Mouse (Mus musculus): ENCODE measurements around the gene Mtpn.

Gene Mtpn

DNA sequence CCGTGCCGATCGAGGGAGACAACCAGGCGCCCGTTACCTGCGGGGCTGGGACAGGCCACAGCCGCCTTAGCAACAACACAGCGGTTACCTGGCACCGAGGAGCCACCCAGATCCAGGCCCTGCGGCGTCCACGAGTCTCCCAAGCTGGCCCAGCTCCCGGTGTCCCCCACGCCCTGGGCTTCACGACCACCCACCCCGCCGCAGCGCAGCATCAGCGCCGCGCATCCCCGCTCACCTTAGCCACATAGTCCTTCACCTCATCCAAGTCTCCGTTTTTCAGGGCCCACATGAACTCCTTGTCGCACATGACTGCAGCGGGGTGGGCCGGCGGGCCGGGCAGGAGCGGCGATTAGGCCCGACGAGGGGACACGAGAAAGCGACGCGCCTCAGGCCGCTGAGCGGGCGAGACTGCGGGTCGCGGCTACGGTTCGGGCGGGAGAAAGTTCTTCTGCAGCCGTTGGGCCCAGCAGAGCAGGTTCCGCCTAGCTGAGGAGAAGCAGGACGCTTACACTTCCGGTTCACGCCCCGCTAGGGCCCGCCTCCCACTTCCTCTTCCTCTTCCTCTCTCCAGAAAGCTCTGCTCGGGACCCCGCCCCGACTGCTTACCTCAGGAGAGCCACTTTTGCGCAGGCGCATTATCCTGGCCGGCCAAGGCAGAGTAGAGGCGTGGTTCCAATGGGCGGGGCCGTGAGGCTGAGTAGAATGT is at the start of gene Mtpn:
TSS of gene Mtpn (minus strand) at position 585 of the 706 bp plus-strand sequence.
- DNase-seq = peak; percentile 97 to 98

DNA sequence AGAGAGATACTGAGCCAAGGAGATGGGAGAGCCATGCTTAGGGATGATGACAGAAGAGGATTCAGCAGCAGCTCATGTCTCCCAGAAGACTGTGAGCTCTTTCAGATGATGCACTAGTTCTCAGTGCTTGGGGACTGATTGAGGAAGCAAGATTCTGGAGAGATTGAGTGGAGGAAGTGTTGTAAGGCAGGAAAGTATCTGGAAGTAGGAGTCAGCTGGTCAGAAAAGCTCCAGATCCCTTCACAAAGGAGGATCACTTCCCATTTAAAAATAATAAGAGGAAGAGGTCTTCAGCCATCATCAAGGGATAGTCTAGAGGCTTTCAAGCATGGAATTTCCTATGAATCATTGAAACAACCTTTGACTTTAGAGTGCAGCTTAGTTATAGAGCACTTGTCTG is 29.0 kb upstream of the Mtpn start:
- no peak for DNase-seq

- no peak for DNase-seq
Observed at GRCm38 (mm10) chr6:35567755-35568154, 28.1 kb upstream of the Mtpn start.

GRCm38 (mm10) chr6:35559950-35560349 is 20.3 kb upstream of the Mtpn start:
- no peak for DNase-seq

DNA sequence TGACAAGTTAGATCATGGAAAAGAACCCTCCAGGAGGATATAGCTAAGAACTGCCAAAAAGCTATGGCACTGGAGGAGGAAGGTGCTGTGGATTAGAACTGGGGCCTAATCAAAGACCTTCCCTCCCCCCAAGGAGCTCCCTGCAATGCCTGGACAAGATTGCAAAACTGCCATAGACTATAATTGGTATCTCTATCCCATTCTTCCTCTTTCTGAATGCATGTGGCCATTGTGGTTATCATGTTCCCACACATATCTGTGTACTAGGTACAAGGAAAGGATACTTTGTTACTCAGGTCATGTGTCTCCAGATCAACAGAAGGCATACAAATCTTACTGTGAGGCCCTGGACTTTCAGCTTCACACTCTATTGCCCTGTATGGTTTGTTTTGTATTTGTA is 4.7 kb upstream of the Mtpn start:
- DNase-seq = no peak

DNA sequence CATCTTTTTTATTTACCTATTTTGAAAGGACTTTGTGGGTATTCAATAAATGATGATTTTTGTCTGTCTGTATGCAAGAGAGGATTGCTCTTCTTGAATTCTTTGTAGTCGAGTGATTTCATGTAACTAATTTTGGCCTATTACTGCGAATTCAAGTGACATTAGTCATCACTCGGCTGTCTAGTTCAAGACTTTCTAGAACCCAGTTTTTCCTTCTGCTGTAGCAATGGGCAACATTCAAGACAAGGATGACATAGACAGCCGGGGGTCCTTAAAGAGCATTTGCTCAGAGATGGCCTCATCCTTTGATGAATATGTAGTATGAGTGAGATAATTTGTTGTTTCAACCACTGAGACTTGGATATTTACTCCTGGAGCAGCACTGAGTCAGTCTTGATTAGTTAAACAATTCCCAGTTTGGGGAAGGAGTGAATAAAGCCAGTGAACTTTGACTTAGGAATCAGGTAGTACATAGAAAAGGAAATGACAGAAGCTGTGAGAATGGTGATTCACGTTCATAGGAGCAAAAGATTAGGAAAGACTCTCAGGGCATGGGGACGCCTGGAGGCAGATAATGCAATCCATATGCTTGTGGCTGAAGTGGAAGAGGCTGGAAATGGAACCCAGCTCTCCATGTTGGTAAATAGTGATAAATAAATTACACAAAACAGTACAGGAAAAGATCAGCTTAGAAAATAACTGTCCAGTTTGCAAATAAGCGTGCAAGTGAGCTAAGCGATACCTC is 3.1 kb upstream of the Mtpn start:
- DNase-seq = no peak

DNA sequence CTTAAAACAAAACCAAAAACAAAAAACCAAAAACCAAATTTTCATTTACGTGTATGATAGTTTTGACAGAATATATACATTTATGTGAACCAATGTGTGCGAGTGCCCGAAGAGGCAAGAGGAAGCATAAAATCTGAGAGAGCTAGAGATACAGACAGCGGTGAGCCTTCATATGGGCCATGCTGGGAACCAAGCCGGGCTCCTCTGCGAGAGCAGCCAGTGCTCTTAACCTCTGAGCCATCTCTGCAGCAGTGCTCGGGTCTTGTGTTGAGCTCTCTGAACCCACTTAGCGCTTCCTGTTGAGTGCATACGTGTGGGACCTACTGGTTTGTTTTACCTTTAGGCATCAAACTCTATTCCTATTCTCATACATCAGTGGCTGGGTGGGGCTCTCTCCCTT is 689 bp upstream of the Mtpn start:
- DNase-seq = no peak

- DNase-seq = no peak
Observed at GRCm38 (mm10) chr6:35538757-35539303, 858 bp downstream of the Mtpn start.

DNA sequence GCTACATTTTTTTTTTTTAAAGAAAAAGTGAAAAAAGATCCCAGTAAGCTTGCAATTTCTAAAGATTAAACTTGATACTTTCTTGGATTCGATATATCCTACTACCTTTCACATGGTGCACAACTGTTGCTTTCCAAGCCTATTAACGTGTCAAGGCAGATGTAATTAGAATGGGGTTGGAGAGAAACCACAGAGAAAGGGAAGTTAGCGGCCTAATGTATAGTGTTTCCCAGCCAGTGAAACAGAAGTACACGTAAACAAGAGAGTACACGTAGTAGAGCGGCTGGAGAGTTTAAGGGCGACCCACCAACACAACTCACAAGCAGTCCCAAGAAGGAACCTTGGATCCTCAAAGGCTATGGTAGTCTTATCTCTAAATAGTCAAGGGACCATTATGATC is 3.7 kb downstream of the Mtpn start:
- no peak for DNase-seq

DNA sequence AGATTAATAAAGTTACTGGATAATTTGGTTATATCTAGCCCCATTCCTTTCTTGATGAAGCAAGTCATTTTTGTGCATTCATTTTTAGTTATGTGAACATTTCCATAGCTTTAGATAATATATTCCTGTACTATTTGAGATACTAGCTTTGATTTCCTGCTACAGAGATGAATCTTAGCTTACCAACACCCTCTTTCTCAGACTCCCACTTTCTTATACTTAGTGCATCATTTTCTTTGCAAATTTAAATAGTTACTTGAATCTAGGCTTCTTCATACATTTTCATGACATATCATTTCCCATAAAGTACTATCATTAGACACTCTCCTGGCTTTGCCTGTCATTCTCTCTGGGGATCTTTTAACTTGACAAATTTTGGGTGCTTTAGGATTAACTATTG is 26.3 kb downstream of the Mtpn start:
- DNase-seq = no peak

DNA sequence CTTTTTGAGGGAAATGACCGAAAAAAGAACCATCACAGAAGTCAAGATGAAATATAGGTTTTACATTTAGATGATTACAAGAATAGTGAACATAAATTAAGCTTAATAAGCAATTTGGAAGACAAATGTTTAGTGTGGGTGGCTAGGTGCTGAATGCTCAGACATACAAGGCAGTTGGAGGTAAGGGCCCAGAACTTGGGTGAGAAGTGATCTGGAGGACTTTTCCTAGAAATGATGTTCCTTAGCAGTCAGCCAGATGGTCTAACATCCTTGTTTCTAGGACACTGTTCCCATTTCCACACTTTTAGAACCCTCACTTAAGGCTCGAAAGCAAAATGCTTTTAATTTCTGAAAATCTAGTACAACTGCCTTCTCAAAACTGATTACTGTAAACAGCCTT is 34.9 kb downstream of the Mtpn start:
- DNase-seq = no peak

DNA sequence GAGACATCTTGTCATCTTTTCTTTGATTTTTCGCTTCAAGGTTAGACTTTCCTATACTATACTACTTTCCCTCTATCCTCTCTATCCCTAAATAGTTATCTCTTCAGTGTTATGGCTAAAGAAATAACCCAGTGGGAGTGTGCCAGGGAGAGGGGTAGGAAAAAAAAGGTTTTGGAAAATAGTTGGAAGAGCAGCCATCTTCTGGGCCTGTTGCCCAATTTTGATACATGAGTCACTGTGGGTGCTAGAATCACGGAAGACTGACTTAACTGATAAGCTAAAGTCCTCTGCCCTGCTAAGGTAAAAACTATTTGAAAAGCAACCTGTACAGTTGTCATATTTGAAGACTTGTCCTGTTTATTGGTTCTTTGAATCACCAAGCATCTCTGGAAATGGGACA is 36.8 kb downstream of the Mtpn start:
- no peak for DNase-seq

DNA sequence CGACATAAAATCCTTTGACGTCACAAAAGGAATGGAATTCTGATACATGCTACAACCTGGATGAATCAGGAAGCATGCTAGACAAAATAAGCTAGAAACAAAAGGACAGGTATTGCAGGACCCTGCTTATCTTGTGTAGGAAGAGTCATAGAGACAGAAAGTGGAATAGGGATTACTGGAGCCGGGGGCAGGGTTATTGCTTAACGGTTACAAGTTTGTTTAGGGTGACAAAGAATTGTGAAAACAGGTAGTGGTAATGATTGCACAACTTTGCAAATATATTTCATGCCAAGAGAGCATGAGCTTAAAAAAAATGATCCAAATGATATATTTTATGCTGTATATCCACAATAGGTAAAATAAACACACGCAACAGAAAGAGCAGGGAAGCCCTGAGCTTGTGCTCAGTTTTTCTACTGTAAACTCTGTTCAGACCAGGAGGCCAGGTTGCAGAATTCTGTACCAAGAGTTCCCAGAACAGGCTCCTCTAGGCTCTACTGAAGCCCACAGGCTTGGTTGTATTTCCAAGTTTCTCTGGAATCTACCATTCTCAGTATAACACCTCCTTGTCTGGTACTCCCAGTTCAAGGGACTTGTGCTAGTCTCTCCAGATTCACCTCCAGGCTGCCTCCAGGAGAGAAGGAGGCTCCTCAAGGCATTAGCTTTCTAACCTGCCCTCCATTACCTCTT is 39.6 kb downstream of the Mtpn start:
- no peak for DNase-seq

- no peak for DNase-seq
Observed at GRCm38 (mm10) chr6:35497406-35497805, 42.3 kb downstream of the Mtpn start.

GRCm38 (mm10) chr6:35493851-35494250 is 45.8 kb downstream of the Mtpn start:
- no peak for DNase-seq

DNA sequence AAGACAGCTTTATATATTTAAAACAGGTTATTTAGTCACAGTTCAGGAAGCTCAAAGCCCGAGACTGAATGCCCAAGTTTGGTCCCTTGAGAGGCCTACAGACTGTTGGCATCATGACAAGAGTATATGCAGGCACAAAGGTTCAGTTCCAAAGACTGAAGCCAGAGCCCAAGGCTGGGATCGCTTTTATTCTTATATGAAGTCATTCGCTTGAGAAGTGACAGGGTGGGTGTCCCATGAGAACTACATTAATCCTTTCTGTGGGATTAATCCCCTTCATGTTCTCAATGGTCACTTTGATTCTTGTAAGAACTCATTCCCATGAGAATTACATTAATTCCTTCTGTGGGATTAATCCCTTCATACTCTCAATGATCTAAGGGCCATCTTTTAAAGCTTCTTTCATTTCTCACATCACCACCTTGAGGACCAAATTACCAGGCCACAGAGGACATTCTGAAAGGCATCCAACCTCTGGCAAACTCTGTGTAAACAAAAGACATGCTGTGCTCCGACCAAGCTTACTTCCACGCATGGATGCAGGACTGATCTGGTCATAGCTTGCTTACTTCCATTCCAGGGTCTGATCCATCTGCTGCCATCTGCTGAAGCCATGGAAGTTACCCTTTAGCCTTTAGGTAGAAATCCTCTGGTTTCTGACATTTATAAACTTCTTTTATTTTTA is 59.9 kb downstream of the Mtpn start:
- DNase-seq = no peak

GRCm38 (mm10) chr6:35476830-35477229 is 62.9 kb downstream of the Mtpn start:
- no peak for DNase-seq

- no peak for DNase-seq
Observed at GRCm38 (mm10) chr6:35463450-35464395, 76.0 kb downstream of the Mtpn start.

DNA sequence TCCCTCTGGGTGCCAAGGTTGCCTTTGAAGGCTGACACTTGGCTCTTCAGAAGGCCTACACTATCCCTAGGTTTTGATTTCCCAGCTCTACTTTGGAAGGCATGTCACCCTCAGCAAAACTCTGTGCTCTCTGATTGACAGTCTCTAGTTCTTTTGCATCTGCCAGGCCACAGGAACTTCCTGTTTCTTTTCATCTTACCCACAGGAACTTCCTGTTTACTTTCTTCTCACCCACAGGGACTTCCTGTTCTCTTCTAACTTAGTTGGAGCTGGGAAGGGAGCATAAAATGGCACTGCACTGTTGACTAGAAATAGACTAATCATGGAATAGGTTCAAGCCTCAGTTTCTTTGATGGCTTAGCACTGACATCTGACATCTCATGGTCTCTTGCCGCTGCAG is 77.2 kb downstream of the Mtpn start:
- DNase-seq = no peak
